11 mouse cellular contexts compared by ENCODE assay signal in genomic region chr1:149965826-149966225, GRCm38 (mm10).
"Had no signal": no experiment of that assay in that cellular context is flagged by ENCODE, and none has a peak within 500 bp of the region (broad histone marks: within the 10 kb centered on the region; RNA-seq: fewer than 3 reads in every experiment).

No protein-coding gene starts in this region.

- ATAC-seq: midbrain, embryonic 16.5 days had no signal

- H3K27ac ChIP-seq: limb, embryonic 13.5 days; liver, embryonic 14.5 days; midbrain, embryonic 12.5 days; stomach, embryonic 15.5 days had no signal

- H3K36me3 ChIP-seq: limb, embryonic 13.5 days; midbrain, embryonic 12.5 days; stomach, embryonic 15.5 days had no signal

- H3K27me3 ChIP-seq: limb, embryonic 13.5 days; midbrain, embryonic 12.5 days; stomach, embryonic 15.5 days had no signal

- H3K9me3 ChIP-seq: limb, embryonic 13.5 days; midbrain, embryonic 12.5 days; stomach, embryonic 15.5 days had no signal

- DNase-seq: kidney, postnatal 10 days; left cerebral cortex, postnatal 4 days; lung, adult 18-20 months; right cerebral cortex, postnatal 14 days; thymus, adult 2 months; thymus, postnatal 25 days had no signal

- H3K4me3 ChIP-seq: limb, embryonic 13.5 days; midbrain, embryonic 12.5 days; stomach, embryonic 15.5 days had no signal

- H3K4me2 ChIP-seq: limb, embryonic 13.5 days; midbrain, embryonic 12.5 days; stomach, embryonic 15.5 days had no signal

- H3K9ac ChIP-seq: limb, embryonic 13.5 days; liver, embryonic 14.5 days; midbrain, embryonic 12.5 days; stomach, embryonic 15.5 days had no signal
